Mouse (Mus musculus) hindbrain, embryonic 16.5 days (tissue): ENCODE data around the gene C8a. TPM values are rescaled to one million over a fixed set of nuclear protein-coding genes. Genes with fewer than 3 reads are reported as not detected.

ENCODE experiments used
- ATAC-seq: fragments of 200-750 bp; cut with Nextera tagmentation; 2 replicates; pipeline ENCODE4 v1.8.0; 2017; ENCODE audit warnings: moderate TSS enrichment, moderate library complexity
- H3K27ac ChIP-seq: fragments of 300-500 bp; sonication (generic); 2 replicates; pipeline ENCODE4 v1.5.1; 2014; ENCODE audit warnings: low read depth, mild to moderate bottlenecking, control low read depth, low read length, moderate library complexity
- H3K27me3 ChIP-seq: fragments of 300-500 bp; sonication (generic); replicated peaks from 2 replicates; pipeline ENCODE4 v1.6.1; 2014; ENCODE audit warnings: low read length; ENCODE audit not compliant: control insufficient read depth, insufficient read depth
- H3K36me3 ChIP-seq: fragments of 300-500 bp; sonication (generic); 2 replicates; pipeline ENCODE4 v1.6.1; 2014; ENCODE audit warnings: mild to moderate bottlenecking, low read length, moderate library complexity, mixed read lengths; ENCODE audit not compliant: control insufficient read depth, insufficient read depth
- H3K4me1 ChIP-seq: fragments of 300-500 bp; sonication (generic); 2 replicates; pipeline ENCODE4 v1.6.1; 2014; ENCODE audit warnings: low read depth, low read length; ENCODE audit not compliant: control insufficient read depth, insufficient read depth
- H3K4me2 ChIP-seq: fragments of 300-500 bp; sonication (generic); 2 replicates; pipeline ENCODE4 v1.6.1; 2014; ENCODE audit warnings: mild to moderate bottlenecking, low read length, control low read depth, moderate library complexity
- H3K4me3 ChIP-seq: fragments of 300-500 bp; sonication (generic); 2 replicates; pipeline ENCODE4 v1.5.1; 2014; ENCODE audit warnings: mild to moderate bottlenecking, low read length, control low read depth, moderate library complexity
- H3K9ac ChIP-seq: fragments of 300-500 bp; sonication (generic); 2 replicates; pipeline ENCODE4 v1.6.1; 2014; ENCODE audit warnings: low read depth, mild to moderate bottlenecking, control low read depth, low read length, moderate library complexity
- H3K9me3 ChIP-seq: fragments of 300-500 bp; sonication (generic); 2 replicates; pipeline ENCODE4 v1.6.1; 2014; ENCODE audit warnings: mild to moderate bottlenecking, low read length, moderate library complexity; ENCODE audit not compliant: control insufficient read depth
- WGBS: fragments of 180-500 bp; shearing (Covaris S2); extraction: QIAGEN DNeasy Blood & Tissue Kit; methylation state at CpG from one replicate; pipeline ENCODE4 v1.1.7; 2014; 5-methylcytosine and 5-hydroxymethylcytosine counted together
- polyA plus RNA-seq: library from polyadenylated mRNA; unstranded; fragments of >200 nt; fragmentation: Nextera tagmentation; extraction: Ambion mirVana; gene quantifications from 2 replicates; pipeline ENCODE4 v1.2.1, GENCODE M21; 2015

Gene C8a
- polyA plus RNA-seq, 1 experiment from 2014 or later, result not detected

DNA sequence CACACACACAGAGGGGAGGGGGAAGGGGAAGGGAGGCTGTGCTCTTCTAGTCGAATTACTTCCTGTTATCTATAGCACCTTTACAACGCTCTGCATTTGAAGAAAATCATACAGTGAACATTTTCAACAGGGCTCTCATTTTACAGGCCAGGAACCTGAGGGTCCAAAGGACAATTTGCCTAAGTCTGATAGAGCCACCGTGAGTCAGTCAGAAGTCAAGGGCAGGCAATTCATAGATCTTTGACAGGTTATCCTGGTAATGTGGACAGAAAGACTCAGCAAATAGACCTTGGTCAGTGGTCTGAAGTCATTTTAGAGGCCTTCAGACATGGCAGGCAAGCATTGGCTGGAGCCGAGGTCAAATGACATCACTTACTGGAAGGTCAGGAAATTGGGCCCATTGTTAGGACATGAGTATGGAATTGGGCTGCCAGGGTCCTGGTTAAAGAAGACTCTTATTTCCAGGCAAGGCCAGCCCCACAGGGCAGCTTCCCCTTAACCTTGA lies 52.5 kb downstream of the C8a start:
- H3K9ac ChIP-seq, result no peak overlapping the region
- ATAC-seq, result no peak
- no peak overlapping the region for H3K4me2 ChIP-seq
- H3K27ac ChIP-seq, result no peak overlapping the region
- peaks cover under 1% of the 10 kb centered on the region; the same call in 1 of the 2 replicates for H3K4me1 ChIP-seq
- H3K27me3 ChIP-seq, result no peaks in the 10 kb centered on the region
- WGBS, result 83% methylated on average over 4 of the region's 4 CpGs
- H3K4me3 ChIP-seq, result no peak overlapping the region
- no peaks in the 10 kb centered on the region for H3K9me3 ChIP-seq
- H3K36me3 ChIP-seq, result no peaks in the 10 kb centered on the region

DNA sequence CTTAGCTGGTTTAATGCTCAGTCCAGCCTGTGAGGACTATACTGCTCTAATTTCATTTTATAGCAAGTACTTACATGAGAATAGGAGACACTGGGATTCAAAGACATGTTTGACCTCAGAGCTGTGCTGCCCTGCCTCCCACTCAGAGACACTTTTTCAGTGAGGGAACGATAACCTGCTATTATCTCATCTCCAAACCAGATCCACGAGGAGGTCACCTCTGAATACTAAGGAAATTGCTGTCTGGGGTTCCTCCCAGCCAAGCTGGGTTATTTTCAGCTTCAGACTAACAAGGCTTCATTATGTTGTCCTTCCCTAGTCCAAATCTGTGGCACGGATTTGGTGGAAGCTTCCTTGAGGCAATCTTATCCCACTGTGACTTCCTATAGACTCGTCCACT lies 56.3 kb downstream of the C8a start:
- Histone ChIP-seq H3K4me3 (no peak overlapping the region), H3K9ac (no peak overlapping the region), H3K9me3 (no peaks in the 10 kb centered on the region), H3K4me2 (no peak overlapping the region), H3K4me1 (no peaks in the 10 kb centered on the region), H3K27me3 (no peaks in the 10 kb centered on the region), H3K27ac (no peak overlapping the region), H3K36me3 (no peaks in the 10 kb centered on the region)
- 75% methylated on average over 4 of the region's 4 CpGs for WGBS
- ATAC-seq, result no peak

DNA sequence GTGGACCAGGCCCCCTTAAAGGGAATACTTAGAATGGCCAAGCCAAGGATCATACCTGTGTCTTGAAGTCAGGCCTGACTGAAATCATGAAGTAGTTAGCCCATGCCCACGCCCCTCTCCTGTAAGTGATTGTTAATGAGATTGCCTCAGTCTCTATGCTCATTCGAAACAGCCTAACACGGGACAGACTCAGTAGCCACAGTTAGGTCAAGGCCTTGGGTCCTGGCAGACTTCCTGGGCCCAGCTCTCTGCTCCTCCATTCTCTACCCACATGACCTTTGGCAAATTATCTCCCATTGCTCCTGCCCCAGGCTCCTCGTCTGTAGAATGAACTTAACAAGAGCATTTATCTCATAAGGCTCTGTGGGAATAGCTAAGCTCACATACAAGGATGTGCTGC lies 57.2 kb downstream of the C8a start:
- Histone ChIP-seq H3K4me1 (no peaks in the 10 kb centered on the region), H3K27me3 (no peaks in the 10 kb centered on the region), H3K9me3 (no peaks in the 10 kb centered on the region), H3K4me3 (no peak overlapping the region), H3K27ac (no peak overlapping the region), H3K9ac (no peak overlapping the region), H3K4me2 (no peak overlapping the region), H3K36me3 (no peaks in the 10 kb centered on the region)
- 70% methylated on average over 4 of the region's 4 CpGs for WGBS
- no peak for ATAC-seq

DNA sequence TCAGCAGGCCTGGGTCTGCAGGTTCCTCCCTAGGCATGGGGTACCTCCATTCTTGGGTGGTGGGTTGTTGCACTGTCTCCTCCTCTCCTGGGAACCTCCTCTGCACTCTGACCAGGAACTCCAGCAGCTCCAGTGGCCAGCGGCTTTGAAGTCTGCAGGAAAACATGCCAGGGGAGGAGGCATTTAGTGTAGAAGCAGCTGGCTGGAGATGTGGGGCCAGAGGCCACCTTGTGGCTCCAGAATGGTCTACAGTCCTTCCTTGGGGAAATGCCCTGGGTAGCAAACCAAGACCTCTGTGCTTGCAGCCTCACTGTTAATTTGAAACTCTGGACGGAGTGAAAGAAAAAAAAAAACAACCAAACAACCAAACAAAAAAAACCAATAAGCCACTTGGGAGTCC lies 58.7 kb downstream of the C8a start:
- Histone ChIP-seq H3K9me3 (no peaks in the 10 kb centered on the region), H3K4me2 (no peak overlapping the region), H3K4me1 (no peaks in the 10 kb centered on the region), H3K4me3 (no peak overlapping the region), H3K27ac (no peak overlapping the region), H3K36me3 (no peaks in the 10 kb centered on the region), H3K27me3 (no peaks in the 10 kb centered on the region), H3K9ac (no peak overlapping the region)
- WGBS, result 80% methylated on average over 2 of the region's 2 CpGs
- no peak for ATAC-seq

DNA sequence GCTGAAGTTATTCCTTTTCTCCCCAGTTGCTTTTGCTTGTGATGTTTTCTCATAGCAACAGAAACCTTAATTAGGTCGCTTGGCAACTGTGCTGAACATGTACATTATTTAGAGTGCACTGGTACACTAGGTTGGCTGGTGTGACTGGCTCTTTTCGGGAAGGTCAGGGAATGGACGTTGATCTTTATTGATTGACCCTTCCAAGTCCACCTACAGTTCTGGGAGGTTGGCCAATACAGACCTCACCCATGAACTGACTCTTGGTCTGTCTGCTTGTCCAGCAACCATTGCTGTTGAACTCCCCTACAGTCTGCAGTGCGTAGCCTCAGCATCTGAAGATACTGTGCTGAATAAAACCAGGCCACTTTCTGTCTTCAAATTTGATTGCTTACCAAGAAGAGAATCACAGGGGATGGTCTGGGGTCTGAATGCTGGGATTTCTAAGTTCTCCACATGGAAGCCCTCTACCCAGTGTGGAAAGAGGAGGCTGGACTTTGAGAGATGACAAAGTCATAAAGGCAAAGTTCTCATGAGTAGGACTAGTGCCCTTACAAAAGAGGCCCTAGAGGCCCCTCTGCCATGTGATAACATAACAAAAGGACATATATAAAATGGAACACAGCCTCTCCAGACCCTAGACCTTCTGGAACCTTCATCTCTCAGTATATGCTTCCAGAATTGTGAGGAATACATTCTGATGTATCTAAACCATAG lies 59.5 kb downstream of the C8a start:
- Histone ChIP-seq H3K4me1 (no peaks in the 10 kb centered on the region), H3K36me3 (no peaks in the 10 kb centered on the region), H3K9ac (no peak overlapping the region), H3K4me2 (no peak overlapping the region), H3K4me3 (no peak overlapping the region), H3K27me3 (no peaks in the 10 kb centered on the region), H3K27ac (no peak overlapping the region), H3K9me3 (no peaks in the 10 kb centered on the region)
- no peak for ATAC-seq
- 77% methylated on average over 4 of the region's 4 CpGs for WGBS

DNA sequence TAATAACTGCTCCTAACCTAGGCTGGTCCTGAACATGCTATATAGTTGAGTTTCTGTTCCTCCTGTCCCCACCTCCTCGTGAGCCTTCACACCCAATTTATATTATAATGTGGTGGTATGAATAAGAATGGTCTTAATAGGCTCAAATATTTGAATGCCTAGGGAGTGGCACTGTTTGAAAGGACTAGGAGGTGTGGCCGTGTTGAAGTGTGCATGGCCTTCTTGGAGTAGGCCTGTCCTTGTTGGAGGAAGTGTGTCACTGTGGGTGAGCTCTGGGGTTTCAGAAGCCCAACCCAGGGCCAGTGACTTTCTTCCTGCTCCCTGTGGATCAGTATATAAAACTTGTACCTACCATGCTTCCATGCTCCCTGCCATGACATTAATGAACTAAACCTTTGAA lies 62.6 kb downstream of the C8a start:
- 65% methylated on average over 2 of the region's 2 CpGs for WGBS
- no peak for ATAC-seq
- Histone ChIP-seq H3K9me3 (no peaks in the 10 kb centered on the region), H3K4me3 (no peak overlapping the region), H3K4me1 (no peaks in the 10 kb centered on the region), H3K27me3 (no peaks in the 10 kb centered on the region), H3K9ac (no peak overlapping the region), H3K4me2 (no peak overlapping the region), H3K36me3 (no peaks in the 10 kb centered on the region), H3K27ac (no peak overlapping the region)

DNA sequence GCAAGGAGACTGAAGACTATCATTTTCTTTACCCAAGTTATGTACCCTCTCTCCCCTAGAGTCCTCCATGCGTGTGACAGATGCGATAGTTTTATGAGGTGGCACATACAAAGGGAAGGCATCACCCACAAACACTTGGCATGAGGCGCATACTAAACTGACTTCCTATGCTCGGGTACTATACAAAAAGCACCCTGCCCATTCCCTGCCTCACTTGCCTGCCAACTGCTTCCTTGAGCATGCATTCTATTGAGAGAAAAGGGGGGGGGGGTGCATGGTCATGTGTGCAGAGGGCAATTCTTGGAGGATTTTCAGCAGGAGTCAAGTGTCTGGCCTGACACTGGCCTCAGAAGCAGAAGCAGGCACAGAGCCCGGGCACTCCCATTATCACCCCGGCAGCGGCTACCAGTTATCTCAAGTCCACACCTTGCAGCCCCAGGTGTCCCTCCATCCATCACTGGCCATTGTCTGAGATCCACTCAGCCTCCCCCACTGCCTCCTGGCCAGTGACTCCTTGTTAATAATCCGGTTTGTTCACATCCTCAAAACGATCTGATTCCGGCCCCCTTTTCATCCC lies 65.4 kb downstream of the C8a start:
- no peak overlapping the region for H3K4me3 ChIP-seq
- 51% methylated on average over 10 of the region's 10 CpGs for WGBS

DNA sequence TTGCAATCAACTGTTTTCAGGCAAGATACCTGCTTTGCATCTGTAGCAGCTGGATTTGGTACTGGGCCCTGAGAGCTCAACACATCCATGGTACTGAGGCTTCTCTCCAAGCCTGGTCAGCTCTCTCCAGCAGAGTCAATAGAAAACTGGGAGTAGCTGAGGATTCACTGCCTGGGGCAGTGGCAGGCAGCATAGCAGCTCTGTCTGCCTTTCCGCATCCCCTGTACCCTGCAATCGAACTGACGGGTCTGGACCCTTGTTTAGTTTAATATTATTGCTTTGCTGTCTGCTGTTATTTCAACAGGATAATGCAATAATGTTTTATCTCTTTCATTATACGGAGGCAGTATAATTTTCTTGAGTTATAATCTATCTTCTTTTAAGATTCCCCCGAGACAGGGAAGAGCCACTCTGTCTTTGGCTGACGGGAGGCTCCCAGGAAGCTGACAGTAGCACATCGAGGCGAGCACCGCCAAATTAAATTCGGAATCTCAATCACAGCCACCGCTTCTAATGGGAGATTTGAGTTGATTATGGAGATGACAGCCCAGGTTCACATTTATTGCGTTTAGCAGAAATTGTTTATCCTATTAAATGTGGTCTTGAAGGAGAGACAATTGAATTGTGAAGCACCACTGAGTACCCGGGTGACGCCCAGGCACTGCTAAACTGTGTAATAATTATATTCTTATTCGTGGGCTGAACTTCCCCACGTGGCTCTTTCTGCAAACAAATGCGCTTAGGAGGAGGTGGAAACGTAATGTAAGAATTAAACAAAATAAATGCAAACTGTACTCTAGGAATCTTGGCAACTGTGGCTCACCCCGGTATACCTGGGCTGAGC lies 70.6 kb downstream of the C8a start:
- no peak overlapping the region for H3K4me3 ChIP-seq
- no peak overlapping the region for H3K27ac ChIP-seq
- WGBS, result 54% methylated on average over 19 of the region's 19 CpGs
- H3K9ac ChIP-seq, result no peak overlapping the region
- no peaks in the 10 kb centered on the region for H3K27me3 ChIP-seq
- H3K36me3 ChIP-seq, result no peaks in the 10 kb centered on the region
- H3K9me3 ChIP-seq, result no peaks in the 10 kb centered on the region
- no peaks in the 10 kb centered on the region for H3K4me1 ChIP-seq
- no peak overlapping the region for H3K4me2 ChIP-seq
- peak; percentile 54; the same call in 1 of the 2 replicates for ATAC-seq

More for the DNA sequence above, 65.4 kb downstream of the C8a start:
- H3K27me3 ChIP-seq, result no peaks in the 10 kb centered on the region
- no peaks in the 10 kb centered on the region for H3K4me1 ChIP-seq
- no peaks in the 10 kb centered on the region for H3K36me3 ChIP-seq
- H3K4me2 ChIP-seq, result no peak overlapping the region
- H3K9ac ChIP-seq, result no peak overlapping the region
- peak; percentile 65 for ATAC-seq
- no peak overlapping the region for H3K27ac ChIP-seq
- no peaks in the 10 kb centered on the region for H3K9me3 ChIP-seq

DNA sequence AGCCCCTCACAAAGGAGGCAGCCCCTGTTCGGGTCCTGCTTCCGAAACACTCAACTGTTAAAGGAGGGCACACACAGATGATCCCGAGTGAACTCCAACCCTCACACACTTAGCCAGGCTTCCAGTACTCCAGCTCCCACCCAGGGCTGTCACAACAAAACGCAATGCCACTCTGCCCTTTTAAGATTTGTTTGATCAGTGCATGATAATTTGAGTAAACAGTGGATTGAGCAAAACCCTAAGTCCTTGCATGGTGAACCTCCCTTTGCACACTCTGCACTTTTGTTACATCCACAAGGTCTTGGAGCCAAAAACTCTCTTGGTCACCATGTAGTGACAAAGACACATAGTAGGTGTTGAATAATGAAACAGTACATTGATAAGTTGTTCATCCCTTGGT lies 72.1 kb downstream of the C8a start:
- Histone ChIP-seq H3K9ac (no peak overlapping the region), H3K4me2 (no peak overlapping the region), H3K27ac (no peak overlapping the region), H3K4me1 (no peaks in the 10 kb centered on the region), H3K27me3 (no peaks in the 10 kb centered on the region), H3K36me3 (no peaks in the 10 kb centered on the region), H3K9me3 (no peaks in the 10 kb centered on the region), H3K4me3 (no peak overlapping the region)
- ATAC-seq, result no peak
- 93% methylated on average over 4 of the region's 4 CpGs for WGBS
